Mouse (Mus musculus) brain, embryonic 14.5 days (tissue): ENCODE measurements at regions not wholly inside any gene's neighbourhood (a gene's known extent, or its start where the extent isn't known, plus 50 kb on each side); places are given as distances from the start of the nearest gene placed in this dataset.

ENCODE experiments used
- CTCF ChIP-seq: fragments of 200-500 bp; IDR thresholded peaks from 2 replicates; pipeline ENCODE4 v1.5.1; 2012; ENCODE audit warnings: inconsistent platforms, mild to moderate bottlenecking, moderate library complexity, borderline replicate concordance; ENCODE audit not compliant: insufficient read depth, insufficient read length; ENCODE audit errors: extremely low read depth
- POLR2A ChIP-seq: fragments of 200-500 bp; IDR thresholded peaks from 2 replicates; pipeline ENCODE4 v1.6.1; 2012; ENCODE audit warnings: mild to moderate bottlenecking, inconsistent platforms, borderline replicate concordance; ENCODE audit not compliant: poor library complexity, insufficient read depth, insufficient read length, severe bottlenecking; ENCODE audit errors: extremely low read depth

DNA sequence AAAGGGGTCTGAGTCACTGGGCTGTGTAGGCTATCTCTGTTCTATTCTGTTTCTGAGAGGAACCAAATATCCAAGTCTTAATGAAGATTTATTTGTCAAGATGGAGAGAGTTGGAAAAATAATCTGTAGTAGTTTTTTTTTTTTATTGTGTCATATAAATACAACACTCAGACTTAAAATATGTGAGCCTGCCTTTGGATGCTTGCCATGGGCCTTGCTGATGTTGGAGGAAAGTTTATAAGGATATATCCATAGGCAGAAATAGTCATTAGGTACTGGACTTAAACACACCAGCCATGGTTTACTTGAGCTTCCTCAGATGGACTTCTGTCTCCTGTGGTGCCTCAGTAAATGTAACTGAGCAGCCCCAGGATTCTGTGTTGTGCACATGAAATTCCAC is 635.8 kb upstream of the Adgrl2 start:
- TF ChIP-seq CTCF: no peak
- no peak for TF ChIP-seq POLR2A
